Mouse (Mus musculus) T-helper 1 cell (primary cell): ENCODE measurements around the gene Maml2.

Experiments
- in situ Hi-C: fragments of 300-600 bp; cut with MboI, MseI; formaldehyde crosslinking; loops from one replicate; pipeline ENCODE4 v1.15.1; 2025; ENCODE audit warnings: high pct_unique_total_duplicates

Gene Maml2

DNA sequence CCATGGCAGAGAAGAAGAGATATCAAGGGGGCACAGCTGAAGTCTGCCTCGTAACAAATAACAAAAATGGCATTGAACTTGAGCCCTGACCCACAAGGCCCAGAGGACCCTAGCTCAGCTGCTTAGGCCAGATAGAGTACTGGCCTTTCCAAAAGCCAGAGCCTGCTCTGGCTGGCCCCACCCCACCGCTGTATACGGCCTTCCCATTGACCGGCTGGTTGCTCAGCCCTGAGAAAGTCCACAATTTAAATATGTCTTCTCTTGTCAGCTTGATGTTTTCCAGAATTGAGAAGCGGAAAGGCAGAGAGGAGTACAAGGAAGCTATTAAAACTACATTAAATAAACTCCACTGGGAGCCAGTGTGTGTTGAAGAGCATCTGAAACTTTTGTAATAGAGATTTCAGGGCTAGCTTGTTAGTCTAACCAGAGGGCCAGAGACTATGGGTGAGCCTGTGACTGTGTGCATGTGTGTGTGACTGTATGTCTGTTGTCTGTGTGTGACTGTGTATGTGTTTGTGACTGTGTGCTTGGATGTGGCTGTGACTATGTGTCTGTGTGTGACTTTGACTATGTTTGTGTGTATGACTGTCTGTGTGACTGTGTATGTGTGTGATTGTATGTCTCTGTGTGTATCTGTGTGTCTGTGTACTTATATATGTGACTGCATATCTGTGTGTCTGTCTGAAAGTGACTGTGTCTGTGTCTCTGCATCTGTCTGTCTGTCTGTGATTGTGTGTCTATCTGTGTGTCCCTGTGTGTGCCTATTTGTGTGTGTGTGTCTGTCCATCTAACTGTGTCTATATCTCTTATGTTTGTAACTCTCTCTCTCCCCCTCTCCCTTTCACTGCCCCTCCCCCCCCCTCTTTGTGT is 185.7 kb downstream of the Maml2 start:
- in situ Hi-C loops = no loop called here

DNA sequence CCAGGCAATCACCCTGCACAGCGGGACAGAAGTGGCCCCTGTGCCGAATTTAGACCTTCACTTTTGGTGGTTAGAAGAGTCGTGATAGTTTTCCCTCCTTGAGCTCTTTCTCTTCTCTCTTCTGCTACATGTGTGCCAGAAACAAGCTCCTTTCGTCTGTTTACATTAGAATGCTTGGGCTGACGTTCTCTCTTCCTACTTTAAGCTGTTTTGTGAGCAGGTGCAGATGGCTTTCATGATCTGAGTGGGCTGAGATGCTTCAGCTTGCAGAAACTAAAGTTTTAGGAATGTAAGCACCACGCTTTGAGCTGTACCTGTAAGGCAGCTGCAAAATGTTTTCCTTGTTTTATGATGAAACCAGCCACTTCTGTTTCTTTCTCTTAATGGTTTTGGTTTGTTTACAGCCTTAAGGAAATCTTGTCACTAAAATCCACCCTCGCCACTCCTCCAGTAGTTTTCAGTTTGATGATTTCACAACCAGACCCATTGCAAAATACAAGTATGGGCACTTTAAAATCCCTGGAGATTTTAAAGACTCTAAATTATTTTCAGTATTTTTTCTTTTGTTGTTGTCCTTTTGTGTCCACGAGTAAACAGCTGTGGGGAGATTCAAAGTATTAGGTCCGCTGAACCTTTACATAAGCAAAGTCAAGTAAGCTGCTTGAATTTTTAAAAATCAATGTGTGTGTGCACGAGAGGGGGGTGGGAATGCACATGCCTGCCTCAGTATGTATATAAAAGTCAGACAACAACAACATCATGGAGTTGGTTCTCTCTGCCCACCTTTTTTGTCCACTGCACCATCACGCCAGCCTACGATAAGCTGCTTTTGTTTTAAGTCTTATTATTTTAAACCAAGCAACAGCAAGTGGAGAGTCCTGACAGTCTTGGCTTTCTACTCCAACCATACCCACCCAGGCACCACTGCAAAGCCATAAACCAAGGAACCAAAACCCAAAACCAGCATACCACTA is 186.8 kb downstream of the Maml2 start:
- in situ Hi-C loops = no loop called here

GRCm38 (mm10) chr9:13485914-13486313 is 188.2 kb downstream of the Maml2 start:
- in situ Hi-C loops = no loop called here

DNA sequence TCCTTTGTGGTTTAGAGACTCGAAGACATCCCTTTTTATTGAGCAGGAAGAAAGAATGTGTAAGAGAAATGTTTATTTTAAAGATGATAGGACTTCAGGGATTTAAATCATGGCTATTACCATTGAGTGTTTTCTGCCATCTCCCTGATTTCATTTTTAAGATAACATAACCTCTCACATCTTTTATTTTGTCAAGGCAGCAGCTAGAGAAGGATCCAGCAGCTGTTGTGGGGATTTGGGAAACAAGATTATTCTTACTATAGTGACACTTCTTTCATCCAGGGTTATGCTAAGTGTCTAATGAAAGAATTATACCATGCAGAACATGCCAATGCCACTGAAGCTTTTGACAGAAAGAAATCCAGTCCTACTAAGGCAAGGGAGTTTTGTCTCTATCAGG is 193.3 kb downstream of the Maml2 start:
- in situ Hi-C loops = no loop called here

GRCm38 (mm10) chr9:13491854-13492620 is 194.3 kb downstream of the Maml2 start:
- in situ Hi-C loops = no loop called here

DNA sequence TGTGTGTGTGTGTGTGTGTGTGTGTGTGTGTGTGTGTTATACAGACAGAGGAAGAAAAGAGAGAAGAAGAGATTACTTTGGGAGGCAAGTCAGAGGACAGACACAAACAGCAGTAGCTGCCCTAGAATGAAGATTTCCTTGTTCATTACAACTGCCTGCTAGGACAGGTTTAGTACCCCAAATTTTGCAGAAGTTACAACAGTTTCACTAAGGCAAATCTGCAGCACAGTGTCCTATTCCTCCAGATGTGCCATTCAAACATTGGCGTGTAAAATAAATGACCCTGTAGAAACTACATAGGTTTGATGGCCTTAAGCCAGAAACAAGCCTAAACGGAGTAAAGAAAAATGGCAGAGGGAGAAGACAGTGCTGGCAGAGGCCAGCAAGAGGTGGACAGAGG is 195.1 kb downstream of the Maml2 start:
- in situ Hi-C loops = no loop called here

GRCm38 (mm10) chr9:13493746-13494145 is 196.0 kb downstream of the Maml2 start:
- in situ Hi-C loops = no loop called here

DNA sequence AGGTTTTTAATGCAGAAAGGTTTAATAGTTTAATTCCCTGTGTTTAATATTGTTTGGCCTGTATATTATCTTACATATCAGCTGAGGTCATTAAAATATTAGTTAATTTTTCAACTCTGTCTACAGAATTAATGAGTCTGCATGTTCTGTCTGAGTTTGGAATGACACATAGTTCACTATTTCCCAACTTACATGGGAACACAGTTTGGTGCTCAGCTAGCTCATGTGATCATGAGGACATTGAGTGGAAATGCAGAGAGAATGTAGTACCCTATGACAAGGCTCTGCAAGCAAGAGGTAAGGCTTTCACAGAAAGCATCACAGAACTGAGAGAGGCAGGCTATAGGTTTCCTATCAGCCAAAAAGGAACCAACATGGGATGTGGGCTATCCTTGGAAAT is 197.8 kb downstream of the Maml2 start:
- in situ Hi-C loops = no loop called here

DNA sequence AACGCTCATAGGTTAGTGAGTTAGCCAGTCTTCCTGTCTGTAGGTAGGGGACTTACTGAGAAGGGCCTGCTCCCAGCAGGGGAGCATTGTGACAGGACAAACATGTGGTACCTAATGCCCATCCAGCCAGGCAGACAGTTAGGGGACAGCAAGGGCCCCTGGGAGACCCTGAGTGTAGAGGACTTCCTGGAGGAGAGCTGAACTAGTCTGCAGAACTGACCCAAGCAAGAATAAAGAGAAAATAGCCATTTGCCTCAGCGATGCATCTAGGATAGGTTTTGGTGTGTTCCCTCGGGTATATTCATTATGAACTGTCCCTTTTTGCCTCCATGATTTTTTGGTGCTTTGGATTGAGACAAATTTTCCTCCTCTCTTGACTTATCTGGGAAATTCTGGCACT is 199.3 kb downstream of the Maml2 start:
- in situ Hi-C loops = no loop called here

DNA sequence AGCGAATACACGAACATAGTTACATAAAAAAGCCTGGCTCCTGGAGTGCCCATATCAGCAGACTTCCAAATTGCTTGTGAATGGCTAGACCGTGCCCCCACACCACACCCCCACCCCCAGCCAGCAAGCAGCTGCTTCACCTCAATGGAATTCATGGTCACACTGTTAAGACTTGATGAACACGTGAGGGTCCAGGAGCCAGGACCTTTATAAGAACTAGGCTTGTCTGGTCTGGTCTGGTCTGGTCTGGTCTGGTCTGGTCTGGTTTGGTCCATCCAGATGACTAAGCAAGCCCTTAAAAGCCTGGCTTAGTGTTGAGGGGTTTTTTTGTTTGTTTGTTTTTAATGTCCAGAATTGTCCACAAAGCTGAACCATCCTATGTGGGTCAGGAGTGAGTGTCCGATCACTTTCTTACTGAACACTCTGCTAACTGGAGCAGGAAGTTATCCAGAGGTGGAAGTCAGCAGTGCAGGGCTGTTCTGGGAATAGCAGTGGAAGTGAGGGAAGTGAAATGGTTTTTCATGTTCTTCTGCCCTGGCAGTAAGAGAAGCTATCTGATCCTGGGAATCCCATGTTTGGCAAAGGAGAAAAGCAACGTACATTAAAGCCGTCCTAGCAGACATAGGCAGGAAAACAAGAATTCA is 200.1 kb downstream of the Maml2 start:
- in situ Hi-C loops = no loop called here

- in situ Hi-C loops = no loop called here
Observed at GRCm38 (mm10) chr9:13500045-13500444, 202.3 kb downstream of the Maml2 start.

DNA sequence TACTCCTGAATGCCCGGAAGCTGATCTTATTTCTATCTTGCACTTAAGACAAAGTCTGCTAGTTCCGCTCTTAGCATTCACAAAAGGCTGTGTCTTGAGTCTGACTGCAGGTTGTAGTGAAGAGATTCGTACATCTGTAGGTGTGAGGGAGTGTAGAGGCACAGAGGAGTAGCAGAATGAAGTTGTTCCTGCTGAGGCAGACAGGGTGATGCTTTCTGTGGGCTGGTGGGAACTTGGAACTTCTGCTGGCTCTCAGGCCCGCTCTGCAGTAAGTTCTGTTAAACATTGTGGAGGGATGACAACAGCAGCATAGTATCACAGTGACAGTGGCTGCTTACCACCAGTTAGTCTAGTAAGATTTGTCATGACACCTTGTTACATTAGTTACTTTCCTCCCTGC is 207.3 kb downstream of the Maml2 start:
- in situ Hi-C loops = no loop called here

DNA sequence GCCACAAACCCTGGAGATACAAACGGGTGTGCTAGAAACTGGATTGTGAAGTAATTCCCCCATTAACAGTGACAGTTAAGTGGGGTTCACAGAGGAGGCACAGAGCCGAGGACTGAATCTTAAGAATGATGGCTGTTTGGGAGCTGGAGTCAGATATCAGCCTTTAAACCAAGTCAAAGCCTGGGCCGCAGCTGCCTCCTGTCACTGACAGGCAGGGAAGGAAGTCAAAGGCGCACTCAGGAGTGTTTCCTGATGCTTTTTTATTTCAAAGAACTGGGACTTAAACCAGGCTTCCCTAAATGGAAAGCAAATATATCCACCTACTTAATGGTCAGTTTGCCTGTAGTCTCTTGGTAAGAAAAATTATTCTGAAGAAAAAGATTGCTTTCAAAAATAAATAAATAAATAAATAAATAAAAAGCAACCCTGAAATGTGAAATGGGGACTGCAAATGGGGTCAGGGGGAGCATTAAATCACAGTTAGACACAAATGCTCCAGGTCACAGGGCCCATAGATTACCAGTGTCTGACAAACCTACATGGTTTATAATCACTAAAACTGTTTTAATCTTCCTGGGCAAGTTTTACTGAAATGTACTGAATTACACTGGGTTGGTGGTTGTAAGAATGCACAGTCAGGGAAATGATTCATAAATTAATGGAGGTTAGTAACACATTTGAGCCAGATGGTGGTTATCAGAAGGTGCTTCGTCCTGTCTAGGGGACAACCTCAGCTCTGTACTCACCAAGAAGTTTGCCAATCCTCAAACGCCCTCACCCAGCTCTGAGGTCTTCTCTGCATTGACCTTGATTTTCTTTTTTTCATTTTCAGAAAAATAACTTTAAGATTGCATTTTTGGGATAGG is 209.4 kb downstream of the Maml2 start:
- in situ Hi-C loops = no loop called here

GRCm38 (mm10) chr9:13507822-13508188 is 210.0 kb downstream of the Maml2 start:
- in situ Hi-C loops = no loop called here

- in situ Hi-C loops = no loop called here
Observed at GRCm38 (mm10) chr9:13509751-13510150, 212.0 kb downstream of the Maml2 start.

DNA sequence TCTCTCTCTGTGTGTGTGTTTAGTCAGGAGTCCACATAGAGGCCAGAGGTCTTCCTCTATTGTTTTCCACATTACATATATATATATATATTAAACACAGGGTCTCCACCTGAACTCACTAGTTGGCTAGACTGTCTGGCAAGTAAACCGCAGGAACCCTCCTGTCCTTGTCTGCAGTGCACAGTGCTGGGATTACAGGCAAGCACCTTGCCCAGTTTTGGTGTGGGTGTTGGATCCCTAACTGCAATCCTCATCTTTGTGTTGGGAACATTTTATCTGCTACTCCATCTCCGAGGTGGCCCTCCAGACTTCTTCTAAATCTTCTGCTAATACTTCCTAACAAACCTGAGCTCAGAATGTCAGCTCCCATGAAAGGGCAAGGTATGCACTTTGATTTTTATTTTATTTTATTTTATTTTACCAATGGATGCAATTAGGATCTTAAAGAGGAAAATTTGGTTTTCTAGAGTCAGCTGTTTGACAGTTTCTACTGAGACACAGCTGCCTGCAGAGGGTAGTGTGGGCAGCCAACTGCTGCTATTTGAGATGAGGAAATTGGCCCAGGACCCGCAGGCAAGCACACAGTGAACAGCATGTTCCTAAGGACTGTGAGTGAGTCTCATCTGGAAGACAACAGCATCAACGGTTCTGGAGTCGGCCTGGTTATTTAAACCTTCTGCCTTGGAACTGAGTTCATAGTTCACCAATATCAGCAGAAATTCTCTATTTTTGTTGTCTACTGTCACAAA is 213.0 kb downstream of the Maml2 start:
- in situ Hi-C loops = no loop called here

DNA sequence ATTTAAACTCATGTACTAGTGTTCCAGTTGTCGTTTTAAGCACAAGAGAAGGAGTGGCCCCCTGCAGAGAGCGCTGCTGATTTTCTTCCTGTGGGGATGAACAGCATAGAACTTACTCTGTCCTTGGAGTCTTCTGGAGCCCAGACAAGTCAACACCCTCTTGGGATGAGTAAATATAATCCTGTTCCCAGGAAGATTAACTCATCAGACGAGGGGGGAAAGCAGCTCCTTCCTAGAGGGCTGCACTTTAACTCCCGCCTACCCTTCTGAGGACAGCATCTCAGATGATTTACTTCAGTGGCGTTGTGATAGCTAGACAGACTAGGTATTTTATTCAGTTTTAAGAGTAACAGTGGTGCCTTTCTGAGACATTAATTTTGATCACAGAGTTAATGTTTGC is 215.4 kb downstream of the Maml2 start:
- in situ Hi-C loops = no loop called here

GRCm38 (mm10) chr9:13514435-13514834 is 216.7 kb downstream of the Maml2 start:
- in situ Hi-C loops = no loop called here

GRCm38 (mm10) chr9:13515976-13516375 is 218.2 kb downstream of the Maml2 start:
- in situ Hi-C loops = no loop called here

DNA sequence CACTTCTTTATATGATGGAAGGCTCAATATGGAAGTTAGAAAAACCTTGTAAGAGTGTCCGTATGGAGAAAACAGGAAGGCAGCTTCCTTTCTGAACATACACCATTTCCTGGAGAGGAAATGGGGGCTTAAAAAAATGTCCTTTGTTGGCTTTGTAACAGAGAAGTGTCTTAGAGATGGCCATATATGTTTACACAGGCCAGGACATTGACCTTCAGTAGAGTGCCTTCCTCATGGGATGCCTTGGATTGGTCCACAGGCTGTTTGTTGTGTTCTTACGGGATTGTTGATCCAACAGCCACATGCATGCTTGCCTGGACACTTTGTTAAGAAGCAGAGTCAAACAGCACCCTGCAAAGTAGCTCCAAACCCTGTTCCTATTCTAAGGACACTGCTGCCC is 220.3 kb downstream of the Maml2 start:
- in situ Hi-C loops = no loop called here
